Comparison of ENCODE assay signal across 13 mouse cellular contexts in genomic region chr5:115569308-115569707, GRCm38 (mm10). TPM values are rescaled to one million over a fixed set of nuclear protein-coding genes. Genes with fewer than 3 reads are reported as not detected.
DNase-seq lines count a peak whose midpoint lies in the region; ATAC-seq lines count a peak whose summit lies in the region.
"Had no signal": no experiment of that assay in that cellular context is flagged by ENCODE, and none has a peak within 500 bp of the region (broad histone marks: within the 10 kb centered on the region; RNA-seq: fewer than 3 reads in every experiment).

No protein-coding gene starts in this region.

- DNase-seq in forebrain, embryonic 10.5 days (ENCODE audit: extremely low spot score, low spot score), result no peak
- no peak for DNase-seq in kidney, adult 9 months
- DNase-seq in 416B (ENCODE audit: low read depth), result peak; percentile 31
- DNase-seq in gastrocnemius, postnatal 4 days (ENCODE audit: low spot score in 2 of 2), result no peak
- DNase-seq in adrenal gland, adult 8-10 months, result no peak
- DNase-seq: cerebellum, adult 2 months; thymus, postnatal 14 days had no signal

- 79% methylated on average over 11 of the region's 11 CpGs for WGBS in forebrain, embryonic 10.5 days
- 81% methylated on average over 11 of the region's 11 CpGs for WGBS in forebrain, embryonic 12.5 days
- 62% methylated on average over 11 of the region's 11 CpGs for WGBS in kidney, embryonic 14.5 days
- 72% methylated on average over 11 of the region's 11 CpGs for WGBS in limb, embryonic 15.5 days

- peaks cover 54% of the 10 kb centered on the region for H3K36me3 ChIP-seq in forebrain, embryonic 10.5 days (replicated peaks)
- peaks cover 34% of the 10 kb centered on the region for H3K36me3 ChIP-seq in forebrain, embryonic 12.5 days (replicated peaks)
- H3K36me3 ChIP-seq in kidney, embryonic 14.5 days (ENCODE audit: control insufficient read depth, insufficient read depth, low read length), result peaks cover 25% of the 10 kb centered on the region
- peaks cover 34% of the 10 kb centered on the region for H3K36me3 ChIP-seq in limb, embryonic 15.5 days

- H3K9ac ChIP-seq in forebrain, embryonic 12.5 days, result no peak overlapping the region
- H3K9ac ChIP-seq in kidney, embryonic 14.5 days (ENCODE audit: low read depth, low read length), result 0 out of 2 replicates have a peak overlapping the region, but pooled peaks have one; percentile 31
- no peak overlapping the region for H3K9ac ChIP-seq in limb, embryonic 15.5 days
- H3K9ac ChIP-seq: embryonic facial prominence, embryonic 12.5 days; hindbrain, embryonic 13.5 days; midbrain, embryonic 15.5 days had no signal

- H3K9me3 ChIP-seq in forebrain, embryonic 10.5 days, result no peaks in the 10 kb centered on the region
- H3K9me3 ChIP-seq in forebrain, embryonic 12.5 days, result no peaks in the 10 kb centered on the region
- H3K9me3 ChIP-seq in kidney, embryonic 14.5 days (ENCODE audit: control insufficient read depth, low read length), result no peaks in the 10 kb centered on the region
- no peaks in the 10 kb centered on the region for H3K9me3 ChIP-seq in limb, embryonic 15.5 days
- H3K9me3 ChIP-seq: embryonic facial prominence, embryonic 12.5 days; hindbrain, embryonic 13.5 days; midbrain, embryonic 15.5 days had no signal

- peaks cover 53% of the 10 kb centered on the region for H3K4me1 ChIP-seq in forebrain, embryonic 10.5 days
- H3K4me1 ChIP-seq in forebrain, embryonic 12.5 days, result peaks cover 25% of the 10 kb centered on the region
- H3K4me1 ChIP-seq in kidney, embryonic 14.5 days (ENCODE audit: control insufficient read depth, insufficient read depth, low read length), result peaks cover 42% of the 10 kb centered on the region
- H3K4me1 ChIP-seq in limb, embryonic 15.5 days, result peaks cover 28% of the 10 kb centered on the region

- H3K27ac ChIP-seq in forebrain, embryonic 10.5 days, result peak overlapping the region; percentile 57; the same call in 1 of the 2 replicates
- no peak overlapping the region for H3K27ac ChIP-seq in forebrain, embryonic 12.5 days
- H3K27ac ChIP-seq in kidney, embryonic 14.5 days (ENCODE audit: low read depth, low read length), result peak overlapping the region; percentile 79; the same call in 1 of the 2 replicates
- H3K27ac ChIP-seq in limb, embryonic 15.5 days, result peak overlapping the region; percentile 22; the same call in 1 of the 2 replicates
- H3K27ac ChIP-seq: embryonic facial prominence, embryonic 12.5 days; hindbrain, embryonic 13.5 days; midbrain, embryonic 15.5 days had no signal

- H3K4me2 ChIP-seq in forebrain, embryonic 12.5 days, result no peak overlapping the region
- H3K4me2 ChIP-seq in kidney, embryonic 14.5 days (replicated peaks; ENCODE audit: low read depth, low read length), result no peak overlapping the region
- no peak overlapping the region for H3K4me2 ChIP-seq in limb, embryonic 15.5 days
- H3K4me2 ChIP-seq: embryonic facial prominence, embryonic 12.5 days; hindbrain, embryonic 13.5 days; midbrain, embryonic 15.5 days had no signal

- ATAC-seq in forebrain, embryonic 12.5 days (ENCODE audit: low FRiP score), result no peak
- ATAC-seq in kidney, embryonic 14.5 days (ENCODE audit: low FRiP score, low TSS enrichment), result no peak
- ATAC-seq in limb, embryonic 15.5 days (ENCODE audit: insufficient number of reproducible peaks, low FRiP score, low TSS enrichment, low read depth), result no peak
- ATAC-seq: midbrain, embryonic 15.5 days had no signal

- no peak overlapping the region for H3K4me3 ChIP-seq in forebrain, embryonic 10.5 days
- no peak overlapping the region for H3K4me3 ChIP-seq in forebrain, embryonic 12.5 days (replicated peaks)
- no peak overlapping the region for H3K4me3 ChIP-seq in kidney, embryonic 14.5 days (ENCODE audit: low read length)
- H3K4me3 ChIP-seq in limb, embryonic 15.5 days, result no peak overlapping the region
- H3K4me3 ChIP-seq: embryonic facial prominence, embryonic 12.5 days; hindbrain, embryonic 13.5 days; midbrain, embryonic 15.5 days had no signal

- H3K27me3 ChIP-seq in forebrain, embryonic 10.5 days (ENCODE audit: poor library complexity, severe bottlenecking), result no peaks in the 10 kb centered on the region
- no peaks in the 10 kb centered on the region for H3K27me3 ChIP-seq in forebrain, embryonic 12.5 days
- H3K27me3 ChIP-seq in kidney, embryonic 14.5 days (ENCODE audit: control insufficient read depth, insufficient read depth, low read length), result no peaks in the 10 kb centered on the region
- H3K27me3 ChIP-seq in limb, embryonic 15.5 days, result no peaks in the 10 kb centered on the region
- H3K27me3 ChIP-seq: embryonic facial prominence, embryonic 12.5 days; hindbrain, embryonic 13.5 days; midbrain, embryonic 15.5 days had no signal

RNA-seq across cellular contexts. Expression of gene Gcn1l1, which starts 4.3 kb away (rescaled TPM):
- 64.9 and 66.1 TPM in 2 replicates for polyA plus RNA-seq in forebrain, embryonic 10.5 days (2016; fragmentation: Nextera tagmentation; extraction: Ambion mirVana)
- polyA plus RNA-seq in forebrain, embryonic 12.5 days (2016; fragmentation: Nextera tagmentation; extraction: Ambion mirVana), result 60.4 and 67.4 TPM in 2 replicates
- 44.3 and 56.0 TPM in 2 replicates for polyA plus RNA-seq in kidney, embryonic 14.5 days (2014; fragmentation: Nextera tagmentation; extraction: Ambion mirVana)
- polyA plus RNA-seq in limb, embryonic 15.5 days (2015; fragmentation: Nextera tagmentation; extraction: Ambion mirVana), result 32.9 and 36.3 TPM in 2 replicates
- 10 to 100 TPM; 48.8 to 50.7 TPM for total RNA-seq in gastrocnemius, postnatal 4 days (2021)
- total RNA-seq in adrenal gland, adult 8-10 months (2022), result 10 to 100 TPM; 69.2 to 98.2 (median 77.7) TPM

RNA-seq across cellular contexts. Expression of gene Rplp0, which starts 10.0 kb away (rescaled TPM):
- 1,454 and 1,463 TPM in 2 replicates for polyA plus RNA-seq in forebrain, embryonic 10.5 days (2016; fragmentation: Nextera tagmentation; extraction: Ambion mirVana)
- polyA plus RNA-seq in forebrain, embryonic 12.5 days (2016; fragmentation: Nextera tagmentation; extraction: Ambion mirVana), result 860 and 944 TPM in 2 replicates
- polyA plus RNA-seq in kidney, embryonic 14.5 days (2014; fragmentation: Nextera tagmentation; extraction: Ambion mirVana), result 1,879 and 2,111 TPM in 2 replicates
- 1,505 and 1,752 TPM in 2 replicates for polyA plus RNA-seq in limb, embryonic 15.5 days (2015; fragmentation: Nextera tagmentation; extraction: Ambion mirVana)
- total RNA-seq in gastrocnemius, postnatal 4 days (2021), result 1,000 to 10,000 TPM; 1,089 to 1,227 TPM
- 100 to 1,000 TPM; 682 to 769 (median 720) TPM for total RNA-seq in adrenal gland, adult 8-10 months (2022)
